Mouse (Mus musculus) midbrain, embryonic 13.5 days (tissue): ENCODE data around the gene Cck. TPM values are rescaled to one million over a fixed set of nuclear protein-coding genes. Genes with fewer than 3 reads are reported as not detected.
A peak's percentile ranks its signal among the peaks of the same experiment; 100 is the strongest.
"Not testable (repeated sequence)": the region's sequence is repeated elsewhere in the genome, so short reads cannot be mapped to it uniquely, and the experiment has no call there.

Source experiments
- ATAC-seq: fragments of 200-750 bp; cut with Nextera tagmentation; 2 replicates; pipeline ENCODE4 v1.8.0; 2017; ENCODE audit warnings: mild to moderate bottlenecking, moderate TSS enrichment, moderate library complexity
- H3K27ac ChIP-seq: fragments of 300-500 bp; sonication (generic); 2 replicates; pipeline ENCODE4 v1.5.1; 2015; ENCODE audit warnings: inconsistent platforms, mild to moderate bottlenecking, moderate library complexity
- H3K27me3 ChIP-seq: fragments of 300-500 bp; sonication (generic); 2 replicates; pipeline ENCODE4 v1.6.1; 2015; ENCODE audit warnings: mild to moderate bottlenecking, inconsistent platforms
- H3K36me3 ChIP-seq: fragments of 300-500 bp; sonication (generic); 2 replicates; pipeline ENCODE4 v1.6.1; 2015; ENCODE audit warnings: mild to moderate bottlenecking, inconsistent platforms
- H3K4me1 ChIP-seq: fragments of 300-500 bp; sonication (generic); replicated peaks from 2 replicates; pipeline ENCODE4 v1.6.1; 2015; ENCODE audit warnings: inconsistent platforms
- H3K4me2 ChIP-seq: fragments of 300-500 bp; sonication (generic); replicated peaks from 2 replicates; pipeline ENCODE4 v1.6.1; 2015; ENCODE audit warnings: moderate library complexity, mild to moderate bottlenecking, inconsistent platforms
- H3K4me3 ChIP-seq: fragments of 300-500 bp; sonication (generic); replicated peaks from 2 replicates; pipeline ENCODE4 v1.5.1; 2015; ENCODE audit warnings: mild to moderate bottlenecking, inconsistent platforms
- H3K9ac ChIP-seq: fragments of 300-500 bp; sonication (generic); replicated peaks from 2 replicates; pipeline ENCODE4 v1.6.1; 2015; ENCODE audit warnings: mild to moderate bottlenecking, inconsistent platforms
- H3K9me3 ChIP-seq: fragments of 300-500 bp; sonication (generic); 2 replicates; pipeline ENCODE4 v1.6.1; 2016; ENCODE audit warnings: mild to moderate bottlenecking, inconsistent platforms
- WGBS: fragments of 180-500 bp; shearing (Covaris S2); methylation state at CpG from one replicate; pipeline ENCODE4 v1.1.7; 2015; 5-methylcytosine and 5-hydroxymethylcytosine counted together
- polyA plus RNA-seq: library from polyadenylated mRNA; unstranded; fragments of >200 nt; fragmentation: Nextera tagmentation; extraction: Ambion mirVana; gene quantifications from 2 replicates; pipeline ENCODE4 v1.2.1, GENCODE M21; 2015

Cck gene
- polyA plus RNA-seq, 1 experiment from 2014 or later, result 24.1 TPM

GRCm38 (mm10) chr9:121456739-121457515 lies 38.6 kb downstream of the Cck start:
- H3K36me3 ChIP-seq, result peaks cover 89% of the 10 kb centered on the region
- ATAC-seq, result no peak
- 94% methylated on average over 13 of the region's 13 CpGs for WGBS

GRCm38 (mm10) chr9:121454891-121455290 lies 40.6 kb downstream of the Cck start:
- Histone ChIP-seq H3K27me3 (no peaks in the 10 kb centered on the region), H3K9ac (no peak overlapping the region), H3K9me3 (no peaks in the 10 kb centered on the region), H3K36me3 (peaks cover 89% of the 10 kb centered on the region), H3K4me3 (no peak overlapping the region), H3K4me1 (no peaks in the 10 kb centered on the region), H3K27ac (no peak overlapping the region), H3K4me2 (no peak overlapping the region)
- WGBS, result 97% methylated on average over 3 of the region's 3 CpGs
- ATAC-seq, result no peak

More at GRCm38 (mm10) chr9:121456739-121457515, 38.6 kb downstream of the Cck start:
- Histone ChIP-seq H3K4me1 (no peaks in the 10 kb centered on the region), H3K9ac (no peak overlapping the region), H3K27ac (no peak overlapping the region), H3K4me3 (no peak overlapping the region), H3K27me3 (no peaks in the 10 kb centered on the region), H3K9me3 (no peaks in the 10 kb centered on the region), H3K4me2 (no peak overlapping the region)

- ATAC-seq, H3K27ac ChIP-seq, H3K4me1 ChIP-seq, H3K9ac ChIP-seq, H3K4me2 ChIP-seq, H3K4me3 ChIP-seq, H3K9me3 ChIP-seq, H3K27me3 ChIP-seq: not testable (repeated sequence)
- WGBS, result 44% methylated on average over 9 of the region's 9 CpGs
- H3K36me3 ChIP-seq, result peaks cover 98% of the 10 kb centered on the region
Measured at GRCm38 (mm10) chr9:121452342-121452942, 43.1 kb downstream of the Cck start.

- Histone ChIP-seq H3K4me3 (no peak overlapping the region), H3K9me3 (no peaks in the 10 kb centered on the region), H3K9ac (no peak overlapping the region), H3K27me3 (no peaks in the 10 kb centered on the region), H3K27ac (no peak overlapping the region), H3K4me2 (no peak overlapping the region), H3K4me1 (peaks cover 4% of the 10 kb centered on the region; the same call in 1 of the 2 replicates), H3K36me3 (peaks cover 97% of the 10 kb centered on the region)
- ATAC-seq, result no peak
- 93% methylated on average over 13 of the region's 13 CpGs for WGBS
Measured at GRCm38 (mm10) chr9:121446431-121446831, 49.1 kb downstream of the Cck start.

- ATAC-seq, result no peak; the same call in 1 of the 2 replicates
- H3K4me2 ChIP-seq, result no peak overlapping the region
- no peak overlapping the region for H3K9ac ChIP-seq
- H3K9me3 ChIP-seq, result no peaks in the 10 kb centered on the region
- 84% methylated on average over 2 of the region's 2 CpGs for WGBS
- peaks cover 96% of the 10 kb centered on the region for H3K36me3 ChIP-seq
- H3K27me3 ChIP-seq, result no peaks in the 10 kb centered on the region
- peaks cover 4% of the 10 kb centered on the region; the same call in 1 of the 2 replicates for H3K4me1 ChIP-seq
- no peak overlapping the region for H3K4me3 ChIP-seq
- no peak overlapping the region for H3K27ac ChIP-seq
Measured at GRCm38 (mm10) chr9:121445364-121445763, 50.1 kb downstream of the Cck start.

GRCm38 (mm10) chr9:121444367-121444707 lies 51.2 kb downstream of the Cck start:
- no peak overlapping the region for H3K9ac ChIP-seq
- no peaks in the 10 kb centered on the region for H3K27me3 ChIP-seq
- H3K4me1 ChIP-seq, result peaks cover 4% of the 10 kb centered on the region; the same call in 1 of the 2 replicates
- peaks cover 86% of the 10 kb centered on the region for H3K36me3 ChIP-seq
- H3K4me2 ChIP-seq, result no peak overlapping the region
- no peak overlapping the region for H3K4me3 ChIP-seq
- H3K9me3 ChIP-seq, result no peaks in the 10 kb centered on the region
- 53% methylated on average over 3 of the region's 3 CpGs for WGBS
- no peak overlapping the region for H3K27ac ChIP-seq
- no peak for ATAC-seq

- 67% methylated on average over 31 of the region's 31 CpGs for WGBS
- H3K36me3 ChIP-seq, result peaks cover 81% of the 10 kb centered on the region
- no peak overlapping the region for H3K9ac ChIP-seq
- ATAC-seq, result 0 out of 2 replicates have a peak, but pooled peaks have one; percentile 9
- no peaks in the 10 kb centered on the region for H3K27me3 ChIP-seq
- no peak overlapping the region for H3K4me3 ChIP-seq
- H3K4me1 ChIP-seq, result peaks cover 4% of the 10 kb centered on the region; the same call in 1 of the 2 replicates
- peak overlapping the region; percentile 30; the same call in 1 of the 2 replicates for H3K27ac ChIP-seq
- H3K9me3 ChIP-seq, result no peaks in the 10 kb centered on the region
- H3K4me2 ChIP-seq, result no peak overlapping the region
Measured at GRCm38 (mm10) chr9:121443696-121444366, 51.7 kb downstream of the Cck start.

GRCm38 (mm10) chr9:121442145-121442544 lies 53.3 kb downstream of the Cck start:
- H3K27ac ChIP-seq, result no peak overlapping the region
- no peaks in the 10 kb centered on the region for H3K9me3 ChIP-seq
- no peak overlapping the region for H3K9ac ChIP-seq
- H3K4me1 ChIP-seq, result peaks cover 4% of the 10 kb centered on the region; the same call in 1 of the 2 replicates
- no peaks in the 10 kb centered on the region for H3K27me3 ChIP-seq
- H3K36me3 ChIP-seq, result peaks cover 64% of the 10 kb centered on the region
- ATAC-seq, result no peak
- H3K4me3 ChIP-seq, result no peak overlapping the region
- H3K4me2 ChIP-seq, result no peak overlapping the region
- WGBS, result 89% methylated on average over 1 of the region's 1 CpGs

Other genes with a start within 250 kb of the Cck start
- 151 and 159 TPM in 2 replicates for gene Ulk4, start 218.5 kb downstream of the Cck start, polyA plus RNA-seq
- 41.1 and 44.8 TPM in 2 replicates for gene Trak1, start 198.2 kb downstream of the Cck start, polyA plus RNA-seq
- gene Lyzl4, start 146.4 kb upstream of the Cck start, polyA plus RNA-seq, result 0.24 TPM in 1 of 2 replicates, not detected in the other
- gene Vipr1, start 147.0 kb upstream of the Cck start, polyA plus RNA-seq, result 0.43 and 0.48 TPM in 2 replicates
- 31.1 and 36.1 TPM in 2 replicates for gene Sec22c, start 209.8 kb upstream of the Cck start, polyA plus RNA-seq
- 146 TPM in 2 replicates for gene Ss18l2, start 214.6 kb upstream of the Cck start, polyA plus RNA-seq
- 69.0 and 71.1 TPM in 2 replicates for gene Nktr, start 223.5 kb upstream of the Cck start, polyA plus RNA-seq